Mouse (Mus musculus): ENCODE measurements around the gene Gga1. TPM values are rescaled to one million over a fixed set of nuclear protein-coding genes. Genes with fewer than 3 reads are reported as not detected.

Gga1 gene
- polyA plus RNA-seq, 1 experiment from 2014 or later, result 60.7 TPM

- ATAC-seq (no peak), DNase-seq (ENCODE audit: low read depth, low spot score) (no peak)
- POLR2A ChIA-PET, result no interaction called here
- CTCF ChIA-PET, result no interaction called here
- in situ Hi-C loops (cut with MboI; ENCODE audit: low pct_unique_long_range_greater_than_20kb), result no loop called here
- no peaks in the 10 kb centered on the region for H3K27me3 ChIP-seq
- no peak for TF ChIP-seq CTCF (IDR thresholded peaks at IDR 0.05)
Measured at GRCm38 (mm10) chr15:78908399-78908798, 31.4 kb downstream of the Gga1 start.

GRCm38 (mm10) chr15:78908982-78909381 is 32.0 kb downstream of the Gga1 start:
- H3K27me3 ChIP-seq, result no peaks in the 10 kb centered on the region
- ChIA-PET POLR2A (no interaction called here), CTCF (no interaction called here)
- in situ Hi-C loops (cut with MboI; ENCODE audit: low pct_unique_long_range_greater_than_20kb), result no loop called here
- DNase-seq (ENCODE audit: low read depth, low spot score) (no peak), ATAC-seq (no peak)
- TF ChIP-seq CTCF (IDR thresholded peaks at IDR 0.05), result no peak

GRCm38 (mm10) chr15:78912040-78912439 is 35.0 kb downstream of the Gga1 start:
- ATAC-seq (no peak), DNase-seq (ENCODE audit: low read depth, low spot score) (no peak)
- ChIA-PET POLR2A (interaction anchor here (0.8 to 1.2 kb wide), 2 partner anchors 9 to 15 kb away, joined by 3 read pairs; partner anchors contain the start of gene Lgals1), CTCF (interaction anchor here (0.7 to 5.7 kb wide), 6 partner anchors 9 to 82 kb away, joined by 3 to 35 read pairs (median 4); partner anchors contain the start of genes Gm49510 and Sh3bp1)
- no peak for TF ChIP-seq CTCF (IDR thresholded peaks at IDR 0.05)
- in situ Hi-C loops (cut with MboI; ENCODE audit: low pct_unique_long_range_greater_than_20kb), result no loop called here
- no peaks in the 10 kb centered on the region for H3K27me3 ChIP-seq

GRCm38 (mm10) chr15:78913632-78914090 is 36.7 kb downstream of the Gga1 start, which contains the start of gene Pdxp:
Pdxp (plus strand) TSS chr15:78913919.
- DNase-seq (ENCODE audit: low read depth, low spot score) (peak; percentile 89), ATAC-seq (peak; percentile 85)
- CTCF ChIA-PET, result interaction anchor here (0.6 to 5.7 kb wide), 5 partner anchors 11 to 49 kb away, joined by 3 to 136 read pairs (median 33); partner anchors contain the start of gene Nol12
- POLR2A ChIA-PET, result interaction anchor here (0.6 to 4.6 kb wide), 5 partner anchors 14 to 226 kb away, joined by 3 to 41 read pairs (median 8); partner anchors contain the start of genes Lgals1 and Nol12
- in situ Hi-C loops (cut with MboI; ENCODE audit: low pct_unique_long_range_greater_than_20kb), result no loop called here
- H3K27me3 ChIP-seq, result no peaks in the 10 kb centered on the region
- TF ChIP-seq CTCF (IDR thresholded peaks at IDR 0.05), result no peak

GRCm38 (mm10) chr15:78914091-78914822 is 37.3 kb downstream of the Gga1 start:
- no peaks in the 10 kb centered on the region for H3K27me3 ChIP-seq
- peak; percentile 7 for ATAC-seq
- no peak for DNase-seq (ENCODE audit: low read depth, low spot score)
- in situ Hi-C loops (cut with MboI; ENCODE audit: low pct_unique_long_range_greater_than_20kb), result no loop called here
- CTCF ChIA-PET, result interaction anchor here (1.4 to 5.7 kb wide), 8 partner anchors 9 to 57 kb away, joined by 3 to 136 read pairs (median 21); partner anchors contain the start of genes Lgals1 and Nol12
- no peak for TF ChIP-seq CTCF (IDR thresholded peaks at IDR 0.05)
- POLR2A ChIA-PET, result interaction anchor here (0.6 to 4.6 kb wide), 7 partner anchors 13 to 327 kb away, joined by 3 to 41 read pairs (median 4); partner anchors contain the start of genes Lgals1 and Nol12

GRCm38 (mm10) chr15:78914823-78915659 is 38.1 kb downstream of the Gga1 start:
- TF ChIP-seq CTCF (IDR thresholded peaks at IDR 0.05), result no peak
- CTCF ChIA-PET, result interaction anchor here (1.0 to 5.7 kb wide), 16 partner anchors 10 to 115 kb away, joined by 3 to 136 read pairs (median 5); partner anchors contain the start of genes Lgals1, Nol12 and Triobp
- POLR2A ChIA-PET, result interaction anchor here (0.7 to 4.6 kb wide), 8 partner anchors 9 to 328 kb away, joined by 3 to 41 read pairs (median 6); partner anchors contain the start of genes Lgals1, Nol12 and Triobp
- H3K27me3 ChIP-seq, result no peaks in the 10 kb centered on the region
- no peak for DNase-seq (ENCODE audit: low read depth, low spot score)
- in situ Hi-C loops (cut with MboI; ENCODE audit: low pct_unique_long_range_greater_than_20kb), result loop anchor here (5.0 kb wide), 1 partner anchor 37 kb away; no protein-coding TSS in a partner anchor
- no peak for ATAC-seq

- no peak for ATAC-seq
- H3K27me3 ChIP-seq, result no peaks in the 10 kb centered on the region
- TF ChIP-seq CTCF (IDR thresholded peaks at IDR 0.05), result no peak
- no peak for DNase-seq (ENCODE audit: low read depth, low spot score)
- ChIA-PET CTCF (interaction anchor here (1.0 to 5.7 kb wide), 16 partner anchors 9 to 115 kb away, joined by 3 to 136 read pairs (median 5); partner anchors contain the start of genes Lgals1, Nol12 and Triobp), POLR2A (interaction anchor here (0.9 to 4.6 kb wide), 6 partner anchors 9 to 31 kb away, joined by 3 to 41 read pairs (median 8); partner anchors contain the start of genes Lgals1, Nol12 and Triobp)
- in situ Hi-C loops (cut with MboI; ENCODE audit: low pct_unique_long_range_greater_than_20kb), result loop anchor here (5.0 kb wide), 1 partner anchor 37 kb away; no protein-coding TSS in a partner anchor
Measured at GRCm38 (mm10) chr15:78915660-78916017, 38.6 kb downstream of the Gga1 start.

GRCm38 (mm10) chr15:78916052-78916826 is 39.2 kb downstream of the Gga1 start:
- in situ Hi-C loops (cut with MboI; ENCODE audit: low pct_unique_long_range_greater_than_20kb), result loop anchor here (5.0 kb wide), 1 partner anchor 36 kb away; no protein-coding TSS in a partner anchor
- POLR2A ChIA-PET, result interaction anchor here (1.1 to 4.6 kb wide), 5 partner anchors 8 to 26 kb away, joined by 3 to 41 read pairs (median 8); partner anchors contain the start of genes Lgals1 and Nol12
- CTCF ChIA-PET, result interaction anchor here (0.7 to 5.7 kb wide), 18 partner anchors 9 to 156 kb away, joined by 3 to 136 read pairs (median 4); partner anchors contain the start of genes Lgals1, Nol12 and Triobp
- no peak for TF ChIP-seq CTCF (IDR thresholded peaks at IDR 0.05)
- ATAC-seq (no peak), DNase-seq (ENCODE audit: low read depth, low spot score) (no peak)
- H3K27me3 ChIP-seq, result no peaks in the 10 kb centered on the region

- in situ Hi-C loops (cut with MboI; ENCODE audit: low pct_unique_long_range_greater_than_20kb), result loop anchor here (5.0 kb wide), 1 partner anchor 34 kb away; no protein-coding TSS in a partner anchor
- ATAC-seq (no peak), DNase-seq (ENCODE audit: low read depth, low spot score) (no peak)
- no peak for TF ChIP-seq CTCF (IDR thresholded peaks at IDR 0.05)
- CTCF ChIA-PET, result interaction anchor here (5.0 kb wide), 1 partner anchor 14 kb away, joined by 19 read pairs; no protein-coding TSS in a partner anchor
- POLR2A ChIA-PET, result no interaction called here
- H3K27me3 ChIP-seq, result no peaks in the 10 kb centered on the region
Measured at GRCm38 (mm10) chr15:78918126-78918525, 41.1 kb downstream of the Gga1 start.
